7 mouse cellular contexts compared by ENCODE assay signal in genomic region chr10:61879427-61879826, GRCm38 (mm10).
DNase-seq lines count a peak whose midpoint lies in the region; ATAC-seq and TF ChIP-seq lines count a peak whose summit lies in the region.

No protein-coding gene starts in this region.

- no peaks in the 10 kb centered on the region for H3K9me3 ChIP-seq in midbrain, postnatal 0 days (ENCODE audit: low read length)
- no peaks in the 10 kb centered on the region for H3K9me3 ChIP-seq in midbrain, embryonic 11.5 days (ENCODE audit: control insufficient read depth, low read length)
- no peaks in the 10 kb centered on the region for H3K9me3 ChIP-seq in embryonic facial prominence, embryonic 15.5 days (replicated peaks)

- peak; percentile 70 for DNase-seq in midbrain, postnatal 0 days (ENCODE audit: low spot score)
- DNase-seq in midbrain, embryonic 11.5 days (ENCODE audit: low spot score, missing footprints): no peak
- DNase-seq in kidney, postnatal 14 days: peak; percentile 70
- DNase-seq in ovary, adult 18-20 months (ENCODE audit: low spot score): peak; percentile 6
- DNase-seq in testis, postnatal 10 days (ENCODE audit: low spot score): no peak
- no peak for DNase-seq in gastrocnemius, adult 2 months

- no peak overlapping the region for H3K27ac ChIP-seq in midbrain, postnatal 0 days (ENCODE audit: low read depth, low read length)
- no peak overlapping the region for H3K27ac ChIP-seq in midbrain, embryonic 11.5 days (ENCODE audit: low read depth, low read length)
- H3K27ac ChIP-seq in embryonic facial prominence, embryonic 15.5 days (replicated peaks): no peak overlapping the region
- no peak overlapping the region for H3K27ac ChIP-seq in gastrocnemius, adult 2 months

- H3K36me3 ChIP-seq in midbrain, postnatal 0 days (ENCODE audit: insufficient read depth, low read length): no peaks in the 10 kb centered on the region
- no peaks in the 10 kb centered on the region for H3K36me3 ChIP-seq in midbrain, embryonic 11.5 days (ENCODE audit: control insufficient read depth, insufficient read depth, low read length)
- no peaks in the 10 kb centered on the region for H3K36me3 ChIP-seq in embryonic facial prominence, embryonic 15.5 days

- 32% methylated on average over 4 of the region's 4 CpGs for WGBS in midbrain, postnatal 0 days
- WGBS in midbrain, embryonic 11.5 days: 26% methylated on average over 4 of the region's 4 CpGs
- 19% methylated on average over 4 of the region's 4 CpGs for WGBS in embryonic facial prominence, embryonic 15.5 days

- no peaks in the 10 kb centered on the region for H3K27me3 ChIP-seq in midbrain, postnatal 0 days (ENCODE audit: insufficient read depth, low read length)
- no peaks in the 10 kb centered on the region for H3K27me3 ChIP-seq in midbrain, embryonic 11.5 days (ENCODE audit: control insufficient read depth, insufficient read depth, low read length)
- H3K27me3 ChIP-seq in embryonic facial prominence, embryonic 15.5 days: peaks cover 14% of the 10 kb centered on the region

- no peak overlapping the region for H3K4me3 ChIP-seq in midbrain, postnatal 0 days (ENCODE audit: low read depth, low read length)
- no peak overlapping the region for H3K4me3 ChIP-seq in midbrain, embryonic 11.5 days (ENCODE audit: low read depth, low read length)
- H3K4me3 ChIP-seq in embryonic facial prominence, embryonic 15.5 days (replicated peaks): no peak overlapping the region
- no peak overlapping the region for H3K4me3 ChIP-seq in gastrocnemius, adult 2 months

- no peak overlapping the region for H3K9ac ChIP-seq in midbrain, postnatal 0 days (replicated peaks; ENCODE audit: low read length, poor library complexity, severe bottlenecking)
- no peak overlapping the region for H3K9ac ChIP-seq in midbrain, embryonic 11.5 days (ENCODE audit: low read length)
- H3K9ac ChIP-seq in embryonic facial prominence, embryonic 15.5 days: no peak overlapping the region

- no peaks in the 10 kb centered on the region for H3K4me1 ChIP-seq in midbrain, postnatal 0 days (ENCODE audit: insufficient read depth, low read length)
- H3K4me1 ChIP-seq in midbrain, embryonic 11.5 days (ENCODE audit: control insufficient read depth, insufficient read depth, low read length): 0 out of 2 replicates have a peak, but pooled peaks cover 3% of the 10 kb centered on the region
- H3K4me1 ChIP-seq in embryonic facial prominence, embryonic 15.5 days: peaks cover 19% of the 10 kb centered on the region

- no peak for TF ChIP-seq CTCF in midbrain, postnatal 0 days (IDR thresholded peaks at IDR 0.05)
- TF ChIP-seq CTCF in gastrocnemius, adult 2 months (IDR thresholded peaks at IDR 0.05): no peak

- no peak overlapping the region for H3K4me2 ChIP-seq in midbrain, postnatal 0 days (ENCODE audit: low read depth, low read length, poor library complexity, severe bottlenecking)
- H3K4me2 ChIP-seq in midbrain, embryonic 11.5 days: no peak overlapping the region
- H3K4me2 ChIP-seq in embryonic facial prominence, embryonic 15.5 days (replicated peaks): no peak overlapping the region

- ATAC-seq in midbrain, postnatal 0 days (ENCODE audit: low FRiP score): 0 out of 2 replicates have a peak, but pooled peaks have one; percentile 52
- no peak for ATAC-seq in midbrain, embryonic 11.5 days (ENCODE audit: low FRiP score)
- peak; percentile 27; the same call in 1 of the 2 replicates for ATAC-seq in embryonic facial prominence, embryonic 15.5 days (ENCODE audit: insufficient number of reproducible peaks, low FRiP score, low TSS enrichment, low read depth)

- intact Hi-C loops in gastrocnemius, adult 2 months (cut with DNase I): loop anchor here (2.0 to 5.0 kb wide), 2 partner anchors 103 to 223 kb away; no protein-coding TSS in a partner anchor

Comparison
In these comparisons a context has a peak if more than half of its experiments do, and no peak if none do; other contexts are left out.
1. DNase-seq: peak in midbrain, postnatal 0 days (single experiment), kidney, postnatal 14 days (single experiment) and ovary, adult 18-20 months (single experiment); none in midbrain, embryonic 11.5 days (single experiment), testis, postnatal 10 days (single experiment) and gastrocnemius, adult 2 months (single experiment).